ENCODE assay signal across 22 mouse cellular contexts in the genomic region with DNA sequence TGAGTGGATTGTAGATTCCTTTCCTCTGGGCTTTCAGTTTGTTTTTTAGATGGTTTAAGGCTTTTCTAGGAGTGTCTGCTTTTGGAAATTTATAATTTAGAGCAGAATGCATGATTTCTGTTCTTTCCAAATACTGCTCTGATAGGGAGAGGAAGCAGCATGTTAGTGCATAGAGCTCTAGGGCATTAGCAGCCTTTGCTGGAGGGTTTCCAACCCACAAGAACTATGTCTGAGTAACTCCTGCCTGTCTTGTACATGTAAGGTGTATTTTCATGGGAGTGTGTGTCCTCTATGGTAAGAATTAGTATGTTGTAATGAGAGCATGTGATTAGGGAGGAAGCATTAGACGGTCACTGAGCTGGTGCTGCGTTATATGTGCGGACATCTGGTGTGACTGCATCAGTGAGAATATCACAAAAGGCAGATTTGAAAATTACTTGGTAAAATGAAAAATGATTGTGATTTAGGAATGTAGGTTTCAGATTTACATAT. TPM values are rescaled to one million over a fixed set of nuclear protein-coding genes. Genes with fewer than 3 reads are reported as not detected.
DNase-seq lines count a peak whose midpoint lies in the region; ATAC-seq and TF ChIP-seq lines count a peak whose summit lies in the region.
"Had no signal": no experiment of that assay in that cellular context is flagged by ENCODE, and none has a peak within 500 bp of the region (broad histone marks: within the 10 kb centered on the region; RNA-seq: fewer than 3 reads in every experiment).

No protein-coding gene starts in this region.

- no peaks in the 10 kb centered on the region for H3K9me3 ChIP-seq in embryonic facial prominence, embryonic 13.5 days
- no peaks in the 10 kb centered on the region for H3K9me3 ChIP-seq in embryonic facial prominence, embryonic 10.5 days
- H3K9me3 ChIP-seq in liver, embryonic 12.5 days (replicated peaks) = no peaks in the 10 kb centered on the region
- H3K9me3 ChIP-seq: forebrain, embryonic 15.5 days; G1E; heart, embryonic 15.5 days; hindbrain, embryonic 15.5 days; limb, embryonic 12.5 days; liver, embryonic 15.5 days; midbrain, embryonic 12.5 days; neural tube, embryonic 15.5 days had no signal

- no peak for ATAC-seq in embryonic facial prominence, embryonic 13.5 days (ENCODE audit: insufficient number of reproducible peaks, insufficient read depth, low FRiP score, low TSS enrichment, low read depth)
- no peak for ATAC-seq in liver, embryonic 12.5 days
- ATAC-seq in granulocyte monocyte progenitor cell, adult 5-6 weeks (replicated peaks; ENCODE audit: poor library complexity, severe bottlenecking) = peak; percentile 51
- ATAC-seq in monocyte, adult 5-6 weeks (replicated peaks; ENCODE audit: insufficient number of reproducible peaks, low FRiP score, low TSS enrichment, poor library complexity, severe bottlenecking) = peak; percentile 23; the same call in 1 of the 2 replicates
- ATAC-seq: forebrain, embryonic 15.5 days had no signal

- no peaks in the 10 kb centered on the region for H3K27me3 ChIP-seq in embryonic facial prominence, embryonic 13.5 days
- H3K27me3 ChIP-seq in embryonic facial prominence, embryonic 10.5 days (replicated peaks; ENCODE audit: low read depth, poor library complexity, severe bottlenecking) = no peaks in the 10 kb centered on the region
- H3K27me3 ChIP-seq in liver, adult 2 months (ENCODE audit: control insufficient read depth, insufficient read depth, low read length) = no peaks in the 10 kb centered on the region
- H3K27me3 ChIP-seq in liver, embryonic 12.5 days (replicated peaks) = no peaks in the 10 kb centered on the region
- H3K27me3 ChIP-seq: forebrain, embryonic 15.5 days; heart, embryonic 15.5 days; hindbrain, embryonic 15.5 days; limb, embryonic 12.5 days; liver, embryonic 15.5 days; midbrain, embryonic 12.5 days; neural tube, embryonic 15.5 days had no signal

- WGBS in embryonic facial prominence, embryonic 13.5 days = 86% methylated on average over 3 of the region's 3 CpGs
- WGBS in embryonic facial prominence, embryonic 10.5 days = 95% methylated on average over 3 of the region's 3 CpGs
- WGBS in liver, adult 2 months = 62% methylated on average over 3 of the region's 3 CpGs
- 80% methylated on average over 3 of the region's 3 CpGs for WGBS in liver, embryonic 12.5 days (ENCODE audit: insufficient replicate concordance)

- no peak for TF ChIP-seq POLR2A in liver, adult 2 months (IDR thresholded peaks at IDR 0.05; ENCODE audit: extremely low read depth, insufficient read depth, low read length)

- peak overlapping the region; percentile 36; the same call in 1 of the 2 replicates for H3K27ac ChIP-seq in embryonic facial prominence, embryonic 13.5 days
- H3K27ac ChIP-seq in embryonic facial prominence, embryonic 10.5 days (replicated peaks) = no peak overlapping the region
- H3K27ac ChIP-seq in liver, adult 2 months (replicated peaks; ENCODE audit: insufficient read depth, low read depth, low read length) = no peak overlapping the region; the same call in none of the 2 replicates
- H3K27ac ChIP-seq in liver, embryonic 12.5 days = no peak overlapping the region
- H3K27ac ChIP-seq: forebrain, embryonic 15.5 days; heart, embryonic 15.5 days; hindbrain, embryonic 15.5 days; limb, embryonic 12.5 days; liver, embryonic 15.5 days; midbrain, embryonic 12.5 days; neural tube, embryonic 15.5 days had no signal

- H3K36me3 ChIP-seq in embryonic facial prominence, embryonic 13.5 days = peaks cover 13% of the 10 kb centered on the region; the same call in 1 of the 2 replicates
- peaks cover 15% of the 10 kb centered on the region for H3K36me3 ChIP-seq in embryonic facial prominence, embryonic 10.5 days (replicated peaks)
- H3K36me3 ChIP-seq in liver, adult 2 months (ENCODE audit: control insufficient read depth, insufficient read depth, low read length) = peaks cover 4% of the 10 kb centered on the region; the same call in 1 of the 2 replicates
- H3K36me3 ChIP-seq in liver, embryonic 12.5 days = peaks cover 14% of the 10 kb centered on the region; the same call in 1 of the 2 replicates
- H3K36me3 ChIP-seq: forebrain, embryonic 15.5 days; heart, embryonic 15.5 days; hindbrain, embryonic 15.5 days; limb, embryonic 12.5 days; midbrain, embryonic 12.5 days; neural tube, embryonic 15.5 days had no signal

- no peak for DNase-seq in embryonic facial prominence, embryonic 10.5 days (ENCODE audit: low spot score)
- peak; percentile 56 for DNase-seq in liver, adult 2 months (ENCODE audit: extremely low read depth, low read depth, low spot score)
- no peak for DNase-seq in embryo, embryonic 9.5 days (ENCODE audit: extremely low spot score)
- DNase-seq in gastrocnemius, adult 8-10 months (ENCODE audit: low spot score in 2 of 2) = no peak
- DNase-seq: cerebellum, adult 2 months; cerebellum, postnatal 36 days; gastrocnemius, postnatal 10 days; heart, postnatal 4 days; lung, postnatal 10 days; thymus, adult 2 months had no signal

- peaks cover 17% of the 10 kb centered on the region for H3K4me1 ChIP-seq in embryonic facial prominence, embryonic 13.5 days
- peaks cover 19% of the 10 kb centered on the region for H3K4me1 ChIP-seq in embryonic facial prominence, embryonic 10.5 days
- peaks cover 27% of the 10 kb centered on the region for H3K4me1 ChIP-seq in liver, adult 2 months (ENCODE audit: control insufficient read depth, insufficient read depth, low read length)
- H3K4me1 ChIP-seq in liver, embryonic 12.5 days = peaks cover 75% of the 10 kb centered on the region

- peaks cover 44% of the 10 kb centered on the region for H3K79me2 ChIP-seq in liver, adult 2 months (ENCODE audit: control insufficient read depth, insufficient read depth, low read length)

- no peak overlapping the region for H3K4me3 ChIP-seq in embryonic facial prominence, embryonic 13.5 days
- H3K4me3 ChIP-seq in embryonic facial prominence, embryonic 10.5 days = no peak overlapping the region
- no peak overlapping the region for H3K4me3 ChIP-seq in liver, adult 2 months (ENCODE audit: insufficient read depth, low read depth, low read length)
- no peak overlapping the region for H3K4me3 ChIP-seq in liver, embryonic 12.5 days
- H3K4me3 ChIP-seq: forebrain, embryonic 15.5 days; heart, embryonic 15.5 days; hindbrain, embryonic 15.5 days; limb, embryonic 12.5 days; liver, embryonic 15.5 days; midbrain, embryonic 12.5 days; neural tube, embryonic 15.5 days had no signal

- H3K4me2 ChIP-seq in embryonic facial prominence, embryonic 13.5 days = no peak overlapping the region
- no peak overlapping the region for H3K4me2 ChIP-seq in liver, embryonic 12.5 days
- H3K4me2 ChIP-seq: forebrain, embryonic 15.5 days; heart, embryonic 15.5 days; hindbrain, embryonic 15.5 days; limb, embryonic 12.5 days; liver, embryonic 15.5 days; midbrain, embryonic 12.5 days; neural tube, embryonic 15.5 days had no signal

- no peak for TF ChIP-seq CTCF in liver, adult 2 months (IDR thresholded peaks at IDR 0.05; ENCODE audit: low read depth, low read length)

- no peak overlapping the region for H3K9ac ChIP-seq in embryonic facial prominence, embryonic 13.5 days
- no peak overlapping the region for H3K9ac ChIP-seq in liver, adult 2 months (ENCODE audit: low read depth, low read length)
- no peak overlapping the region for H3K9ac ChIP-seq in liver, embryonic 12.5 days
- H3K9ac ChIP-seq: forebrain, embryonic 15.5 days; heart, embryonic 15.5 days; hindbrain, embryonic 15.5 days; limb, embryonic 12.5 days; liver, embryonic 15.5 days; midbrain, embryonic 12.5 days; neural tube, embryonic 15.5 days had no signal

RNA-seq across cellular contexts. Expression of a gene that starts 16.1 kb away (rescaled TPM):
- polyA plus RNA-seq in embryonic facial prominence, embryonic 13.5 days (2015; fragmentation: Nextera tagmentation; extraction: Ambion mirVana) = 41.6 and 42.5 TPM in 2 replicates
- 48.1 and 50.7 TPM in 2 replicates for polyA plus RNA-seq in embryonic facial prominence, embryonic 10.5 days (2016; fragmentation: Nextera tagmentation; extraction: Ambion mirVana)
- 37.7 and 50.8 TPM in 2 replicates for total RNA-seq in liver, adult 2 months (2014; rRNA removed)
- 51.6 and 55.3 TPM in 2 replicates for polyA plus RNA-seq in liver, adult 2 months (2012; rRNA removed)
- 53.4 and 55.7 TPM in 2 replicates for polyA plus RNA-seq in liver, embryonic 12.5 days (2016; fragmentation: Nextera tagmentation; extraction: Ambion mirVana)
- 123 and 141 TPM in 2 replicates for total RNA-seq in granulocyte monocyte progenitor cell, adult 5-6 weeks (2014; fragmentation: Nextera tagmentation)
- 101 and 156 TPM in 2 replicates for total RNA-seq in granulocyte monocyte progenitor cell, adult 5-6 weeks (2017)
- 157 to 202 TPM (median 181 TPM) in 3 replicates for total RNA-seq in monocyte, adult 5-6 weeks (2017)
- total RNA-seq in gastrocnemius, adult 8-10 months (2022) = 100 to 1,000 TPM; 107 to 121 (median 113) TPM

RNA-seq across cellular contexts. Expression of a gene that starts 17.1 kb away (rescaled TPM):
- 0.43 and 0.46 TPM in 2 replicates for polyA plus RNA-seq in embryonic facial prominence, embryonic 13.5 days (2015; fragmentation: Nextera tagmentation; extraction: Ambion mirVana)
- polyA plus RNA-seq in embryonic facial prominence, embryonic 10.5 days (2016; fragmentation: Nextera tagmentation; extraction: Ambion mirVana) = 0.21 and 0.77 TPM in 2 replicates
- total RNA-seq in liver, adult 2 months (2014; rRNA removed) = not detected in 2 replicates
- 0.04 and 0.11 TPM in 2 replicates for polyA plus RNA-seq in liver, adult 2 months (2012; rRNA removed)
- 0.41 and 0.48 TPM in 2 replicates for polyA plus RNA-seq in liver, embryonic 12.5 days (2016; fragmentation: Nextera tagmentation; extraction: Ambion mirVana)
- 3.8 TPM in 1 of 2 replicates, not detected in the other for total RNA-seq in granulocyte monocyte progenitor cell, adult 5-6 weeks (2014; fragmentation: Nextera tagmentation)
- total RNA-seq in granulocyte monocyte progenitor cell, adult 5-6 weeks (2017) = 0.93 and 2.5 TPM in 2 replicates
- 0.97 to 1.5 TPM in 2 of 3 replicates, not detected in the other for total RNA-seq in monocyte, adult 5-6 weeks (2017)
- total RNA-seq in gastrocnemius, adult 8-10 months (2022) = under 1 TPM in 3 of 4 experiments, not detected in 1; 0.10 to 0.63 (median 0.46) TPM

RNA-seq across cellular contexts. Expression of a gene that starts 18.7 kb away (rescaled TPM):
- 4.1 and 5.3 TPM in 2 replicates for polyA plus RNA-seq in embryonic facial prominence, embryonic 13.5 days (2015; fragmentation: Nextera tagmentation; extraction: Ambion mirVana)
- 3.3 and 3.6 TPM in 2 replicates for polyA plus RNA-seq in embryonic facial prominence, embryonic 10.5 days (2016; fragmentation: Nextera tagmentation; extraction: Ambion mirVana)
- 2.3 and 2.8 TPM in 2 replicates for total RNA-seq in liver, adult 2 months (2014; rRNA removed)
- not detected in 2 replicates for polyA plus RNA-seq in liver, adult 2 months (2012; rRNA removed)
- 2.5 and 3.1 TPM in 2 replicates for polyA plus RNA-seq in liver, embryonic 12.5 days (2016; fragmentation: Nextera tagmentation; extraction: Ambion mirVana)
- total RNA-seq in granulocyte monocyte progenitor cell, adult 5-6 weeks (2014; fragmentation: Nextera tagmentation) = 10.5 and 19.9 TPM in 2 replicates
- 1.3 and 3.2 TPM in 2 replicates for total RNA-seq in granulocyte monocyte progenitor cell, adult 5-6 weeks (2017)
- 10.1 to 17.4 TPM in 2 of 3 replicates, not detected in the other for total RNA-seq in monocyte, adult 5-6 weeks (2017)
- 1 to 10 TPM in 1 of 4 experiments, under 1 TPM in 1, not detected in 2; 0.86 to 1.7 TPM for total RNA-seq in gastrocnemius, adult 8-10 months (2022)
- polyA plus RNA-seq: G1E had no signal

Comparison
In these comparisons a context has a peak if more than half of its experiments do, and no peak if none do; other contexts are left out.
1. ATAC-seq: peak in granulocyte monocyte progenitor cell, adult 5-6 weeks (single experiment) and monocyte, adult 5-6 weeks (single experiment); none in embryonic facial prominence, embryonic 13.5 days (single experiment) and liver, embryonic 12.5 days (single experiment).